Mouse (Mus musculus): Measurements from ENCODE around the gene Uba7. TPM values are rescaled to one million over a fixed set of nuclear protein-coding genes. Genes with fewer than 3 reads are reported as not detected.

Gene Uba7
- total and polyA plus RNA-seq, 2 experiments from 2014 or later, result 6.2 to 12.8 TPM

- no peak overlapping the region for H3K4me3 ChIP-seq (ENCODE audit: low read length)
- H3K9me3 ChIP-seq (ENCODE audit: low read length), result no peaks in the 10 kb centered on the region
- no peak overlapping the region for H3K9ac ChIP-seq (replicated peaks; ENCODE audit: low read length)
- ATAC-seq (no peak), DNase-seq (ENCODE audit: low spot score) (no peak)
- H3K36me3 ChIP-seq (ENCODE audit: insufficient read depth, low read length), result peaks cover 14% of the 10 kb centered on the region
- WGBS, result 88% methylated on average over 3 of the region's 3 CpGs
- no peaks in the 10 kb centered on the region for H3K27me3 ChIP-seq (ENCODE audit: insufficient read depth, low read length)
- H3K4me2 ChIP-seq (ENCODE audit: low read depth, low read length), result no peak overlapping the region
- H3K27ac ChIP-seq, result no peak overlapping the region
- no peak for TF ChIP-seq CTCF (IDR thresholded peaks at IDR 0.05; ENCODE audit: low read depth)
- no peaks in the 10 kb centered on the region for H3K4me1 ChIP-seq (ENCODE audit: insufficient read depth, low read length)
These were observed 47.9 kb downstream of the Uba7 start for GRCm38 (mm10) chr9:108023216-108023615.

- TF ChIP-seq CTCF (IDR thresholded peaks at IDR 0.05; ENCODE audit: low read depth), result peak; percentile 31
- no peak overlapping the region for H3K4me3 ChIP-seq (ENCODE audit: low read length)
- H3K27ac ChIP-seq, result no peak overlapping the region
- H3K4me1 ChIP-seq (ENCODE audit: insufficient read depth, low read length), result no peaks in the 10 kb centered on the region
- no peak for DNase-seq (ENCODE audit: low spot score)
- H3K27me3 ChIP-seq (ENCODE audit: insufficient read depth, low read length), result no peaks in the 10 kb centered on the region
- ATAC-seq, result no peak
- no peak overlapping the region for H3K4me2 ChIP-seq (ENCODE audit: low read depth, low read length)
- H3K9ac ChIP-seq (replicated peaks; ENCODE audit: low read length), result no peak overlapping the region
- no peaks in the 10 kb centered on the region for H3K9me3 ChIP-seq (ENCODE audit: low read length)
- peaks cover 14% of the 10 kb centered on the region for H3K36me3 ChIP-seq (ENCODE audit: insufficient read depth, low read length)
- WGBS, result 92% methylated on average over 3 of the region's 3 CpGs
These were observed 51.3 kb downstream of the Uba7 start for GRCm38 (mm10) chr9:108026584-108026983.

- DNase-seq (ENCODE audit: low spot score) (no peak), ATAC-seq (no peak)
- Histone ChIP-seq H3K4me3 (ENCODE audit: low read length) (no peak overlapping the region), H3K9me3 (ENCODE audit: low read length) (no peaks in the 10 kb centered on the region), H3K9ac (replicated peaks; ENCODE audit: low read length) (no peak overlapping the region), H3K4me2 (ENCODE audit: low read depth, low read length) (no peak overlapping the region), H3K36me3 (ENCODE audit: insufficient read depth, low read length) (peaks cover 19% of the 10 kb centered on the region), H3K27me3 (ENCODE audit: insufficient read depth, low read length) (no peaks in the 10 kb centered on the region), H3K27ac (no peak overlapping the region), H3K4me1 (ENCODE audit: insufficient read depth, low read length) (no peaks in the 10 kb centered on the region)
- 97% methylated on average over 3 of the region's 3 CpGs for WGBS
- 0 out of 2 replicates have a peak, but pooled peaks have one; percentile 3 for TF ChIP-seq CTCF (IDR thresholded peaks at IDR 0.05; ENCODE audit: low read depth)
These were observed 52.6 kb downstream of the Uba7 start for GRCm38 (mm10) chr9:108027867-108028266.

- Histone ChIP-seq H3K4me2 (ENCODE audit: low read depth, low read length) (no peak overlapping the region), H3K4me3 (ENCODE audit: low read length) (no peak overlapping the region), H3K36me3 (ENCODE audit: insufficient read depth, low read length) (peaks cover 7% of the 10 kb centered on the region; the same call in 1 of the 2 replicates), H3K27me3 (ENCODE audit: insufficient read depth, low read length) (no peaks in the 10 kb centered on the region), H3K4me1 (ENCODE audit: insufficient read depth, low read length) (no peaks in the 10 kb centered on the region), H3K27ac (no peak overlapping the region), H3K9me3 (ENCODE audit: low read length) (no peaks in the 10 kb centered on the region), H3K9ac (replicated peaks; ENCODE audit: low read length) (no peak overlapping the region)
- WGBS, result 95% methylated on average over 5 of the region's 5 CpGs
- no peak for TF ChIP-seq CTCF (IDR thresholded peaks at IDR 0.05; ENCODE audit: low read depth)
- DNase-seq (ENCODE audit: low spot score) (no peak), ATAC-seq (no peak)
These were observed 56.8 kb downstream of the Uba7 start for GRCm38 (mm10) chr9:108032126-108032525.

Other genes starting within 250 kb of the Uba7 start
- 85.5 and 149 TPM in 2 replicates for gene Rbm5, start 204.5 kb upstream of the Uba7 start, total RNA-seq (2014; rRNA removed)
- gene Rbm5, start 204.5 kb upstream of the Uba7 start, polyA plus RNA-seq (2015; fragmentation: Nextera tagmentation; extraction: Ambion mirVana), result 142 and 148 TPM in 2 replicates
- 58.4 and 62.3 TPM in 2 replicates for gene Rbm6, start 102.3 kb upstream of the Uba7 start, total RNA-seq (2014; rRNA removed)
- gene Rbm6, start 102.3 kb upstream of the Uba7 start, polyA plus RNA-seq (2015; fragmentation: Nextera tagmentation; extraction: Ambion mirVana), result 55.0 and 57.2 TPM in 2 replicates
- 21.9 and 28.2 TPM in 2 replicates for gene Mon1a, start 87.4 kb upstream of the Uba7 start, total RNA-seq (2014; rRNA removed)
- 13.2 and 13.8 TPM in 2 replicates for gene Mon1a, start 87.4 kb upstream of the Uba7 start, polyA plus RNA-seq (2015; fragmentation: Nextera tagmentation; extraction: Ambion mirVana)
- gene Mst1r, start 68.6 kb upstream of the Uba7 start, total RNA-seq (2014; rRNA removed), result 0.61 and 2.7 TPM in 2 replicates
- gene Mst1r, start 68.6 kb upstream of the Uba7 start, polyA plus RNA-seq (2015; fragmentation: Nextera tagmentation; extraction: Ambion mirVana), result 0.68 and 0.69 TPM in 2 replicates
- not detected in 2 replicates for gene Actl11, start 47.0 kb upstream of the Uba7 start, total RNA-seq (2014; rRNA removed)
- gene Actl11, start 47.0 kb upstream of the Uba7 start, polyA plus RNA-seq (2015; fragmentation: Nextera tagmentation; extraction: Ambion mirVana), result not detected in 2 replicates
- 80.1 and 87.4 TPM in 2 replicates for gene Camkv, start 39.8 kb upstream of the Uba7 start, total RNA-seq (2014; rRNA removed)
- 59.1 and 61.5 TPM in 2 replicates for gene Camkv, start 39.8 kb upstream of the Uba7 start, polyA plus RNA-seq (2015; fragmentation: Nextera tagmentation; extraction: Ambion mirVana)
- gene Traip, start 25.4 kb upstream of the Uba7 start, total RNA-seq (2014; rRNA removed), result 8.4 and 23.3 TPM in 2 replicates
- 9.2 and 10.5 TPM in 2 replicates for gene Traip, start 25.4 kb upstream of the Uba7 start, polyA plus RNA-seq (2015; fragmentation: Nextera tagmentation; extraction: Ambion mirVana)
- gene Gm20661, start 7.6 kb downstream of the Uba7 start, total RNA-seq (2014; rRNA removed), result 0.18 and 0.78 TPM in 2 replicates
- 0.54 TPM in 1 of 2 replicates, not detected in the other for gene Gm20661, start 7.6 kb downstream of the Uba7 start, polyA plus RNA-seq (2015; fragmentation: Nextera tagmentation; extraction: Ambion mirVana)
- 5.5 and 7.3 TPM in 2 replicates for gene Inka1, start 10.4 kb downstream of the Uba7 start, total RNA-seq (2014; rRNA removed)
- gene Inka1, start 10.4 kb downstream of the Uba7 start, polyA plus RNA-seq (2015; fragmentation: Nextera tagmentation; extraction: Ambion mirVana), result 16.6 and 18.0 TPM in 2 replicates
- gene Cdhr4, start 17.0 kb downstream of the Uba7 start, total RNA-seq (2014; rRNA removed), result 1.2 and 1.5 TPM in 2 replicates
- 0.45 and 0.91 TPM in 2 replicates for gene Cdhr4, start 17.0 kb downstream of the Uba7 start, polyA plus RNA-seq (2015; fragmentation: Nextera tagmentation; extraction: Ambion mirVana)
- gene Gm20662, start 20.8 kb downstream of the Uba7 start, total RNA-seq (2014; rRNA removed), result 3.3 TPM in 1 of 2 replicates, not detected in the other
- gene Gm20662, start 20.8 kb downstream of the Uba7 start, polyA plus RNA-seq (2015; fragmentation: Nextera tagmentation; extraction: Ambion mirVana), result 0.81 TPM in 1 of 2 replicates, not detected in the other
- gene Ip6k1, start 27.0 kb downstream of the Uba7 start, total RNA-seq (2014; rRNA removed), result 257 and 258 TPM in 2 replicates
- gene Ip6k1, start 27.0 kb downstream of the Uba7 start, polyA plus RNA-seq (2015; fragmentation: Nextera tagmentation; extraction: Ambion mirVana), result 79.6 and 83.6 TPM in 2 replicates
- 13.0 and 13.3 TPM in 2 replicates for gene Gmppb, start 73.7 kb downstream of the Uba7 start, total RNA-seq (2014; rRNA removed)
- 17.1 and 18.1 TPM in 2 replicates for gene Gmppb, start 73.7 kb downstream of the Uba7 start, polyA plus RNA-seq (2015; fragmentation: Nextera tagmentation; extraction: Ambion mirVana)
- gene Amigo3, start 77.7 kb downstream of the Uba7 start, total RNA-seq (2014; rRNA removed), result 4.8 and 6.1 TPM in 2 replicates
- 1.8 and 2.1 TPM in 2 replicates for gene Amigo3, start 77.7 kb downstream of the Uba7 start, polyA plus RNA-seq (2015; fragmentation: Nextera tagmentation; extraction: Ambion mirVana)
- gene Mst1, start 104.9 kb downstream of the Uba7 start, total RNA-seq (2014; rRNA removed), result 0.29 TPM in 1 of 2 replicates, not detected in the other
- gene Mst1, start 104.9 kb downstream of the Uba7 start, polyA plus RNA-seq (2015; fragmentation: Nextera tagmentation; extraction: Ambion mirVana), result not detected in 2 replicates
- 59.0 and 60.4 TPM in 2 replicates for gene Rnf123, start 107.8 kb downstream of the Uba7 start, total RNA-seq (2014; rRNA removed)
- 41.8 and 43.8 TPM in 2 replicates for gene Rnf123, start 107.8 kb downstream of the Uba7 start, polyA plus RNA-seq (2015; fragmentation: Nextera tagmentation; extraction: Ambion mirVana)
- gene Apeh, start 119.1 kb downstream of the Uba7 start, total RNA-seq (2014; rRNA removed), result 47.8 and 53.3 TPM in 2 replicates
- gene Apeh, start 119.1 kb downstream of the Uba7 start, polyA plus RNA-seq (2015; fragmentation: Nextera tagmentation; extraction: Ambion mirVana), result 39.6 and 40.4 TPM in 2 replicates
- gene Bsn, start 214.9 kb downstream of the Uba7 start, total RNA-seq (2014; rRNA removed), result 53.9 and 60.7 TPM in 2 replicates
- gene Bsn, start 214.9 kb downstream of the Uba7 start, polyA plus RNA-seq (2015; fragmentation: Nextera tagmentation; extraction: Ambion mirVana), result 6.5 and 7.4 TPM in 2 replicates